Mouse (Mus musculus): Measurements from ENCODE around the gene Naaladl1. TPM values are rescaled to one million over a fixed set of nuclear protein-coding genes. Genes with fewer than 3 reads are reported as not detected.

The Naaladl1 gene
- polyA plus RNA-seq (2017; shearing (Covaris generic)): under 1 TPM in 1 of 2 experiments, not detected in 1; 0.17 TPM

DNA sequence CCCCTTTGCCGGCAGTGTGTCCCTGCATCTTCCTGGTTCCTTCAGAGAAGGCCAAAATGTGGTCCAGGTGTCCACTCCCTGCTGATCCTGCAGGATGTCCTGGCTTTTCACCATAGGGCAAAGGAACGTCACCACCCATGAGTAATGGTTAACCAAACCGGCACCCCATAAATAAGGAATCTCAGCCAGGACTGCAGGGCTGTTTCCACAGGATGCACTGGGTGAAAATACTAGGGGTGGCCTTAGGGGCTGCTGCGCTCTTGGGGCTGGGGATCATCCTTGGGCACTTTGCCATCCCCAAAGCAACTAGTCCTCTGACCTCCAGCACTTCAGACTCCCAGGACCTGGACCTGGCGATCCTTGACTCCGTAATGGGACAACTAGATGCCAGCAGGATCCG lies at the start of gene Naaladl1:
TSS of gene Naaladl1 (plus strand) at position 197 of the 400 bp plus-strand sequence.
- no peak for ATAC-seq

DNA sequence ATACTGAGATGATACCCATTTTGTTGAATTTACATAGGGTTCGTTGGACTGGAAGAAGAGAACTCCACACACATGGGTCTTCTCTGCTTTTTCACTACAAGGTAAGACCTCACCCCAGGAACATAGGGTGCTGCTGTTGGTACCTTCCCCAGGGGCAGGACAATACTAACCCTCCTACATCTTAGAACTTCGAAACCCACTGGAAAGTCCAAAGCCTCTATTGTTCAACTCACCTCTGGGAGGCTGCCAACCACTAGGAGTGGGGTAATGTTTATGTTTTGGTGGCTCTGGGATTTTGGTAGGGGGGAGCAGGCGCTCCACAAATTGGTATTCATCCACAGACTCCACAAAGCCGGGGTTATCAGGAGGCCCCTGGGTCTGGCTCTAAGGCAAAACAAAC lies 48.9 kb upstream of the Naaladl1 start:
- ATAC-seq: no peak

DNA sequence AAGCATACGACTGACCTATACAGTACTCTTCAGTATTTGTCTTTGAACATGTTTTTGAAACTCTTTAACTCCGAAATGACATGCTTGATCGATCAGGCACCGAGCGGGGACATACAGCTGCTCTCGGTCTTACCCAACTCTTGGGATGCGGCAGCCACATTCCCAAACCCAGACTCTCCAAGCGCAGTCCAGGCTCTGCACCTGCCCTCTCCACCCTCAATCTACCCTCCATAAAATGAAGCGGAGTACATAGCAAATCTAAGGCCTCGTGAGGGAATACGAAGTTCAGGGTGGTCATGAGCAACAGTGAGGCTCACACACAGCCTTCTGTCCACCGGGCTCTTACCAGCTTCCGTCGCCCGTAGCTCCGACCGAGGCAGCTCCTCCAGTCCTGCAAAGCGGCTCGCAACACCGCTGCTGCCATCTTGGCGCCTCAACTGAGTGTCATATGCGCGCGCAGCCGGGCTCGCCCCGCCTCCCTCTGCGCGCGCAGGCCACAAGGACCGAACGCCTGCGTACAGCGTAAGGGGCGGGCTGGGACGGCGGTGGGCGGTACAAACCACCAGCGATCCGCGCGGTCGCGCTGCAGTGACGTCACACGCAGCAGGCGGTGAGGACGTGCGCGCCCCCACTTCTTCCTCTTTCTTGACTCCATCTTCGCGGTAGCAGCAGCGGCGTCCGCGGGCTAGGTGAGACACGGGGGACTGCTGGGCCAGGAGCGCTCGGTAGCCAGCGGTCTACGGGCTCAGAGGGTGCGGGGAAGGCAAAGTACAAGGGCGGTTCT lies 48.1 kb upstream of the Naaladl1 start, which contains the start of the genes Mrpl49 and Fau:
TSS of gene Mrpl49 (minus strand) at position 473 of the 784 bp plus-strand sequence.
TSS of gene Fau (plus strand) at position 532 of the 784 bp plus-strand sequence.
- peak; percentile 74 for ATAC-seq

DNA sequence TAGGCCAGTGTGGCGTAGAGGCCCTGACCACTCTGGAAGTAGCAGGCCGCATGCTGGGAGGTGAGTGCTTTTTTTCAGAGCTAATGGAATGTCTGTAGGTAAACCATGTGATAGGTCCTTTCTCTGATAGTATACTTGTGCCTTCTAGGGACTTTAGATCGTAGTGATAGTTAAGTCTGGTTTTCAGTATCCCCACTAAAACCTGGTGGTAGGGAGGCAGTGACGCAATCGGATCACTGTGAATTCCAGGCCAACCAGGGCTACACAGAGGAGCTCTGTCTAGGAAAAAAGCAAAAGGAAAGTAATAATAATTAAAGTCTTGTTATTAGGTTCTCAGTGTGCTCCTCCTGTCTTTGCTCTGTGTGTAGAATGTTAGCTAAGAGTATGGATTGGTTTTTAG lies 47.1 kb upstream of the Naaladl1 start:
- ATAC-seq: no peak

GRCm38 (mm10) chr19:6058966-6059365 lies 46.6 kb upstream of the Naaladl1 start:
- ATAC-seq: no peak

DNA sequence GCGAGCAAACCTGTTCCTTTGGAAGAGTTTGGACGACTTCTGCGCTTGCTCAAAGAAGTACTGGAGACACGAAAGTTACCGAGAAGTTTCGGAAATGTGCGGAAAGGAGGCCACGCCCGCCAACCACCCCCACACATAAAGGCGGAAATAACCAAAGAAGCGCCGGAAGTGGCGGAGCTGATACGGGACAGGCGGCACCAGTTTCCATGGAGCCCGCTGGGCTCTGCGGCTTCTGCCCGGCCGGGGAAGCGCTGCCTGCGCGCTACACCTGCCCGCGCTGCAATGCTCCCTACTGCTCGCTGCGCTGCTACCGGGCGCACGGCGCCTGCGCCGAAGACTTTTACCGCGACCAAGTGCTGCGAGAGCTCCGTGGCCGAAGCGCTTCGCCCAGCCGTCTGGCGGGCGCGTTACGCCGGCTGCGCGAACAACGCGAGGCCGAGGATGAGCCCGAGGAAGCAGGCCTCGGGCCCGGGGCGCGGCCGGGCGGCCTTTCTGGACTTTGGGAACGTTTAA lies 44.5 kb upstream of the Naaladl1 start, which contains the start of gene Znhit2:
TSS of gene Znhit2 (plus strand) at position 172 of the 513 bp plus-strand sequence.
- peak; percentile 82 for ATAC-seq

DNA sequence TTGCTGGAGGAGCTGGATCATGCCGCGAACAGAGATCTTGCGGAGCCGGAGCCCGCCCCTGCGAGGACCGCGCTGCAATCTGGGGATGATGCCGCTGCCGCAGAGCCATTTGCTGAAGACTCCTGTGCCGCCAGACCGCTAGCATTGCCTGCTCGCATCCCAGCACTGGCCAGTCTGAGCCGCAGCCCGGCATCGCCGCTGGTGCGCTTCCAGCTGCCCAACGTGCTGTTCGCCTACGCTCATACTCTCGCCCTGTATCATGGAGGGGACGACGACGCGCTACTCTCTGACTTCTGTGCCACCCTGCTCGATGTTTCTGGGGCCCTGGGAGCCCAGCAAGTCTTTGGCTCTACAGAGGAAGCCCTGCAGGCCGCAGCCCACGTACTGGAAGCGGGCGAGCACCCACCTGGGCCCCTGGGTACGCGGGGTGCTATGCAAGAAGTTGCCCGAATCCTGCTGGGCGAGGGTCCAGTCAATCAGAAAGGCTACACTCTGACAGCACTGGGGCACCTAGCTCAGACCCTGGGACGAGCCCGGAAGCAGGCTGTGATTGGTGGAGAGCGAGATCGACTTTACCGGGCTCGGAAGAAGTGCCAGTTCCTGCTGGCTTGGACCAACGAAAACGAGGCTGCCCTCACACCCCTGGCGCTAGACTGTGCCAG lies 43.8 kb upstream of the Naaladl1 start:
- peak; percentile 27 for ATAC-seq

DNA sequence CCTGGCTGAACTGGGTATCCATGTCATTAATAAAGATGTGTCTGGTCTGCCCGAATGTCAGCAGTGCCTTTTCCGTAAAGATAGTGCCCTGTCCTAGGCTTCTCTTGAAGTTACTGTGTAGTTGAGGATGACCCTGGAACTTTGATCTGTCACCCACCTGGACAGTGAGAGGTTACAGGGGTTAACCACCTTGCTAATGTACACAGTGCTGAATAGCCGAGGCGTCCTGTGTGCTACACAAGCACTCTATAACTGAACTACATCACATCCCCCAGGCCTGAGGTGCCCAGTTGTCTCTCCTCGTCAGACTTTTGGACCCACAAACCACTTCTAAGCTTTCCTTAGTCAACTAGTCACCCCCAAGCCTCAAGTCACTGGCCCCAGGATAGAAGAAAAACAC lies 43.2 kb upstream of the Naaladl1 start:
- ATAC-seq: no peak

DNA sequence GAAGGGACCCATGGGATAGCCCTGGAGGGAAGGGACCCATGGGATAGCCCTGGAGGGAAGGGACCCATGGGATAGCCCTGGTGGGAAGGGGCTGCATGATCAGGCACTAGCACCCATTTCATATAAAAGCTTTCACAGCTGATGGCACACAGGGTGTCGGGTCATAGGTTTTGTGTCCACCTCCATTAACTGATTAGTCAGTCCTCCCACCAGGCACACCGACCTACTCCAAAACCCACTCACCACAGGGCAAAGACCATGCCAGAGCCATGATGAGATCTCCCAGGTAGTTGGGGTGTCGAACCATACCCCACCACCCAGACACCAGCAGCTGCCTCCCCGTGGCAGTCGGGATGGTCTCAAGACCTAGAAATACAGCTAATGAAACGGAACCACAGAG lies 42.5 kb upstream of the Naaladl1 start:
- ATAC-seq: no peak

DNA sequence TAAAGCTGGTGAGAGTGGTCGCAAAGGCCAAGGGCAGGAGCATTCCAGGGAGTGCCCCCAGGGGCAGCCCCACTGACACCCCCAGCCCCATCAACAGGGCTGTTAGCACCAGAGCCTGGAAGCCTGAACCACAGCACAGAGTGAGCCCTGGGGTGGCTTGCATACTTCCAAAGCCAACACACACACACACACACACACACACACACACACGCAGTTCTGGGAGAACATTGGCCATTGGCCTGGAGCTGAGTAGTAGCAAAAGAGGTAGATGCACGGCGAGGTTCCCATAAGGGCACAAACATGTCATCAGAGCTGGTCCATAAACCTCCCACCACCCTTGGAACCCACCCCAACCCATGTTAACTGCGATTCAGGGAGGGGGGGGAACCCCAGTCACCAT lies 39.0 kb upstream of the Naaladl1 start:
- no peak for ATAC-seq

DNA sequence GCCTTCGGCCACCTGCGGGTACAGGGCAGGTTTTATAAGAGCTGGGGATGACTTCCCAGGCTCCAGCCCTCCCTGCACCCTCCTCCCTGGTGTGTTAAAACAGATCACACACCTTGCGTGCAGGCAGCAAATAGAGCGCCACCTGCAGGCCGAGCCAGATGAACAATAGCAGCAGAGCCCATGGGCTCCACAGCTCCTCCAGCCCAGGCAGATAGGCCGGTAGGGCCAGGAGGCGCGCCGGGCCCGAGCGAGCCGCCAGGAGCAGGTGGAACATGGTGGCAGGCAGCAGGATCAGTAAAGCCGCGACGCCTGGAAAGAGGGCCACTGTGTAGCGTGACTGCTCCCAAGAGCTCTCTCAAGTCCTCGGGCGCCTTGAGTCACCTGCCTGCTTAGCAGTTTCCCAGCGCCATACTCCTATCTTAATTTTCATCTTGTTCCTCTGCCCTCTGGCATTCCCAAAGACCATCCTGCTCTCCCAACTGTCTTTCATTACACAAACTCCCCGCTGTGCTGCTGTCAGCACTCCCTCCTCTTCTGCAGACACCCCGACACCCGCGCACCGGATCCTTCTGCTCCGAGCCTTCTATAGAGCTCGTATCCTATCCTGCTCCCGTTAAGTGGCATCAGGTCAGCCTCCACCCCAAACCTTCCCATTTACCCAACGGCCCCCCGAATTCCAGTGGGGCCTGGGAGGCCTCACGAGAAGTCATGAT lies 38.4 kb upstream of the Naaladl1 start:
- ATAC-seq: peak; percentile 57

GRCm38 (mm10) chr19:6067724-6068415 lies 37.7 kb upstream of the Naaladl1 start, which contains the start of gene Tm7sf2:
Gene Tm7sf2 (minus strand): TSS chr19:6068373.
- ATAC-seq: peak; percentile 91

- ATAC-seq: no peak
Observed at GRCm38 (mm10) chr19:6068951-6069350, 36.6 kb upstream of the Naaladl1 start.

- no peak for ATAC-seq
Observed at GRCm38 (mm10) chr19:6069851-6070250, 35.7 kb upstream of the Naaladl1 start.

DNA sequence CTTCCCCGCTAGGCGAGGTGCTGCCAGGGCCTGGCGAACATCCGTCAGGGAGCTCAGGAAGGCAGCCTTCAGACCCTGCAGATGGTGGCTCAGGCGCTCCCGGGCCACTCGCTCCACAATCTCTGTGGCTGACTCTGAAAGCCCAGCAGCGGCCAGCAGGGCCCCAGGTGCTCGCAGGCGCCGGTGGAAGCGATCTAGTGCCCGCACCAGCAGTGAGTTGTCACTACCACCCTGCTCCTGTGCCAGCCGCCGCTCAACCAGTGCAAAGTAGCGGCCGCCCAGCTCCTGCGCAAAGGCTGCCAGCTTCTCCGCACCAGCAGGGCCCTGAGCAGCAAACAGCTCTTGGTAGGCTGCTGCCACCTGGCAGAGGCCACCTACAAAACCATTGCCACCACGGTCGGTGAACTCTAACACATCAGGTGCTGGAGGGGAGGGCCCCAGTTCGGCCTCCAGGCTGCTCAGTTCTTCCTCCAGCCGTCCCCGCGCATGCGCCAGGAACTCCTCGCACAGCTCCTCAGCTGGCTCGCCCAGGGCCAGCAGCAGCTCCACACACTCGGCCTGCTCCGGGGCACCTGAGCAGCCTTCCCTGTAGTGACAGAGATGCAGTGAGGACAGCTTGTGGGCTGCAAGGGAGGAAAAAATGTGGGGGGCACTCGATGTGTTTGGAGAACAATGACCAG lies 34.9 kb upstream of the Naaladl1 start:
- no peak for ATAC-seq

GRCm38 (mm10) chr19:6071261-6071660 lies 34.3 kb upstream of the Naaladl1 start:
- no peak for ATAC-seq

GRCm38 (mm10) chr19:6073889-6074288 lies 31.7 kb upstream of the Naaladl1 start:
- no peak for ATAC-seq

GRCm38 (mm10) chr19:6076564-6077393 lies 28.8 kb upstream of the Naaladl1 start, which contains the start of gene Vps51:
Gene Vps51 (minus strand): TSS chr19:6077231.
- ATAC-seq: peak; percentile 99

DNA sequence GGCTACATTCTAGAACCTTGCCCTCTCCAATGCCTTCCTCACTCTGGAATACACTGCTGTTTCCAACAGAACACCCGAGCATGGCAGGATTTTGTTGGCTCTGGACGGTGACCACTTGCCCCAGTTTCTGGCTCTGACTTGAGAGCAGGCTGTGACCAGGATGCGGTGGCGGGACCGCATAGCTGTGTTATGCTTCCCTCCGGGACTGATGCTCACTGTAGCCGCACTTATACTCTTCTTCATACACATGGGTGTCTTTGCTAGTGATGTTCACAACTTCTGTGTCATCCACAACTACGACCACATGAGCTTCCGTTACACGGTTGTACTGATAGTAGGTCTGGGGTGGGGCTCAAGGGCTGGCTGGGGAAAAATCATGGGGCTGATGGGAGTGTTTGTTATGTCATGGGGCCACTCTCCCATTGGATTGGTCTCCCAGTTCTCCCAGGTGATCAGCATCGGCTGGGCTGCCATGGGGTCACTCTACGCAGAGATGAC lies 25.6 kb upstream of the Naaladl1 start, which contains the start of gene Tmem262:
TSS of gene Tmem262 (plus strand) at position 51 of the 498 bp plus-strand sequence.
- no peak for ATAC-seq

DNA sequence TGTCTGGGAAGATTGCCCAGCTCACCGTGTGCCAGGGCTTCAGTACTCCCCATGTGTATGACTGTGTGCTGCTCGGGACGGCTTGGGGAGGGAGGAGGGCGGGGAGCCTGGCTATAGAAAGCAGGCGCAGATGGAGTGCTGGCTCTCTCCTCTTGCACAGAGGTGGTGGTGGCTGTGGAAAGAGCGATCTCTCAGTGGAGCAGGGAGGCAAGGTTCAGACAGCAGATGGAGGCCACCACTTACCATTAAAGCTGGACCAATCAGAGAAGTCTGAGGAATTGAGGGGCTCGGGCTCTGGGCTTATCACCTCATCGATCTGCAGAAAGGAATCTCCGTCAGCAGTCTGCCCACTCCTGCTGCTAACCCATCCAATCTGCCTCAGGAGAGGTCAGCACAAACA lies 23.4 kb upstream of the Naaladl1 start, which contains the start of gene Gm28374:
TSS of gene Gm28374 (minus strand) at position 101 of the 400 bp plus-strand sequence.
- no peak for ATAC-seq

Data from CD4-positive, CD25-positive, alpha-beta regulatory T cell, adult 4 months (primary cell).